Mouse (Mus musculus): ENCODE data around the gene Dstyk.

Gene Dstyk

GRCm38 (mm10) chr1:132388813-132389803 is 28.2 kb upstream of the Dstyk start:
- DNase-seq (ENCODE audit: low spot score), result peak; percentile 80

- DNase-seq (ENCODE audit: low spot score), result peak; percentile 85
Measured at GRCm38 (mm10) chr1:132389886-132390585, 27.3 kb upstream of the Dstyk start.

- no peak for DNase-seq (ENCODE audit: low spot score)
Measured at GRCm38 (mm10) chr1:132390691-132391579, 26.4 kb upstream of the Dstyk start, which contains the start of gene Tmcc2. Gene Tmcc2 (minus strand): TSS chr1:132391281.

GRCm38 (mm10) chr1:132391580-132392022 is 25.8 kb upstream of the Dstyk start:
- peak; percentile 55 for DNase-seq (ENCODE audit: low spot score)

- DNase-seq (ENCODE audit: low spot score), result no peak
Measured at GRCm38 (mm10) chr1:132392872-132393271, 24.5 kb upstream of the Dstyk start.

GRCm38 (mm10) chr1:132396705-132397104 is 20.6 kb upstream of the Dstyk start:
- no peak for DNase-seq (ENCODE audit: low spot score)

- DNase-seq (ENCODE audit: low spot score), result no peak
Measured at GRCm38 (mm10) chr1:132400538-132400937, 16.8 kb upstream of the Dstyk start.

- no peak for DNase-seq (ENCODE audit: low spot score)
Measured at GRCm38 (mm10) chr1:132401843-132402242, 15.5 kb upstream of the Dstyk start.

- DNase-seq (ENCODE audit: low spot score), result no peak
Measured at GRCm38 (mm10) chr1:132410657-132411056, 6.7 kb upstream of the Dstyk start.

GRCm38 (mm10) chr1:132416244-132416942 is 962 bp upstream of the Dstyk start:
- DNase-seq (ENCODE audit: low spot score), result no peak

GRCm38 (mm10) chr1:132416943-132417290 is 438 bp upstream of the Dstyk start:
- DNase-seq (ENCODE audit: low spot score), result no peak

- no peak for DNase-seq (ENCODE audit: low spot score)
Measured at GRCm38 (mm10) chr1:132420206-132420605, 2.9 kb downstream of the Dstyk start.

GRCm38 (mm10) chr1:132420662-132421061 is 3.3 kb downstream of the Dstyk start:
- no peak for DNase-seq (ENCODE audit: low spot score)

GRCm38 (mm10) chr1:132422912-132423696 is 5.7 kb downstream of the Dstyk start:
- DNase-seq (ENCODE audit: low spot score), result no peak

GRCm38 (mm10) chr1:132425600-132425999 is 8.2 kb downstream of the Dstyk start:
- DNase-seq (ENCODE audit: low spot score), result no peak

- no peak for DNase-seq (ENCODE audit: low spot score)
Measured at GRCm38 (mm10) chr1:132430818-132431217, 13.5 kb downstream of the Dstyk start.

GRCm38 (mm10) chr1:132431716-132432115 is 14.4 kb downstream of the Dstyk start:
- no peak for DNase-seq (ENCODE audit: low spot score)

GRCm38 (mm10) chr1:132433349-132433748 is 16.0 kb downstream of the Dstyk start:
- DNase-seq (ENCODE audit: low spot score), result no peak

GRCm38 (mm10) chr1:132434032-132434431 is 16.7 kb downstream of the Dstyk start:
- DNase-seq (ENCODE audit: low spot score), result no peak

GRCm38 (mm10) chr1:132436320-132436958 is 19.1 kb downstream of the Dstyk start:
- no peak for DNase-seq (ENCODE audit: low spot score)

Measured in lung, postnatal 25 days (tissue).